Mouse (Mus musculus): ENCODE results near the gene Fcgrt. TPM values are rescaled to one million over a fixed set of nuclear protein-coding genes. Genes with fewer than 3 reads are reported as not detected.
A peak's percentile ranks its signal among the peaks of the same experiment; 100 is the strongest.

Fcgrt gene
- total RNA-seq, 2 experiments from 2014 or later = 17.8 to 19.0 TPM

DNA sequence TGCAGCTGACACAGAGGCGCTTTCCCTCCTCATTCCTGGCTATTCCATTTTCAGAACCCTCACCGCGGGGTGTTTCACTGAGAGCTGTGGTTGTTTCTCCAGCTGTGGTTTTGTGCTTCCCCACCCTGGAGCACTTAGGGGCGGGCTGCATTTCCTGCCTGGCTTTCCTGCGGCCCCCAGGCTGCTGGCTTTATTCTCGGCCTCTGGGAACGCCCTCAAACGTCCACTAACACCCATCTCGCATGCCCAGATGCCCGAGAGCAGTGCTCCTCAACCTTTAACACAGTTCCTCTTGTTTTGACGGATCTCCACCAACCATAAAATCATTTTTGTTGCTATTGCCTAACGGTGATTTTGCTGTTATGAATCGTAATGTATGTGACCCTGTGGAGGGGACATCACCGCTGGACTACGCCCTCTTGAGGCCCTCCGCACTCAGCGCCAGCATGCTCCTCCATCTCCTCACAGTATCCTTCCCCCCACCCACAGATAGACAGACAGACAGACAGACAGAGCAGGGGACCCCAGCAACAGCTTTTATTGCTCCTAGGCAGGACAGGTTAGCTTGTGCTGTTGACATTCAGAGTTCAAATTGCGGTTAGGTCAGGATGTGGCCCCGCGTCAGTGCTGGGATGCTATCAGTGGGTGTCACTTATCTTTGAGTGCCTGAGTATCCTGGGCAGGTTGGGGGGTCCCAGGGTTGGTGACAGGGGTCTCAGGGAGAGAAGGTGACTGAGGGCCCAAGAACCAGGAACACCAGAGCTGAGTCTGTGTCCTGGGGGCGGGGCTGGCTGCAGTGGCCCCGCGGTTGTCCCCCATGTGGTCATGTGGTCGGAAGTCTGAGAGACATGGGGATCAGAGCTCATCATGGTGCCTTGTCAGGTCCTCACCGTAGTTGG, 21.0 kb downstream of the Fcgrt start:
- H3K4me3 ChIP-seq = peak overlapping the region; percentile 13; the same call in 1 of the 2 replicates
- peak overlapping the region; percentile 73 for H3K27ac ChIP-seq
- DNase-seq (ENCODE audit: low spot score in 2 of 2) = no peak
- peak; percentile 24; the same call in 1 of the 2 replicates for TF ChIP-seq CTCF (conservative IDR thresholded peaks at IDR 0.05)

DNA sequence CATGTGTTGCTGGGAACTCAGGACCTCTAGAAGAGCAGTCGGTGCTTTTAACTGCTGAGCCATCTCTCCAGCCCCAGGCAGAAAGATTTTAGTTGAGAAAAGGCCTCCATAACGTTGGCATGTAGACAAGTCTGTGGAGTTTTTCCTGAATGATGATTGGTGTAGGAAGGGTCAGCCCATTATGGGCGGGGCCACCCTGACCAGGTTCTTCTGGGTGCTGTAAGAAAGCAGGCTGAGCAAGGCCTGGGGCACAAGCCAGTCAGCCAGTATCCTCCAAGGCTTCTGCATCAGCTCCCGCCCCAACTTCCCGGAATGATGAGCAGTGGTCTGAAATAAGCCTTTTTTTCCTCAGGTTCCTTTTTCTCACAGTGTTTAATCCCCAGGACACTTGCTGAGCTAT, 22.6 kb downstream of the Fcgrt start:
- H3K27ac ChIP-seq = no peak overlapping the region
- H3K4me3 ChIP-seq = no peak overlapping the region
- no peak for DNase-seq (ENCODE audit: low spot score in 2 of 2)
- TF ChIP-seq CTCF (conservative IDR thresholded peaks at IDR 0.05) = no peak

DNA sequence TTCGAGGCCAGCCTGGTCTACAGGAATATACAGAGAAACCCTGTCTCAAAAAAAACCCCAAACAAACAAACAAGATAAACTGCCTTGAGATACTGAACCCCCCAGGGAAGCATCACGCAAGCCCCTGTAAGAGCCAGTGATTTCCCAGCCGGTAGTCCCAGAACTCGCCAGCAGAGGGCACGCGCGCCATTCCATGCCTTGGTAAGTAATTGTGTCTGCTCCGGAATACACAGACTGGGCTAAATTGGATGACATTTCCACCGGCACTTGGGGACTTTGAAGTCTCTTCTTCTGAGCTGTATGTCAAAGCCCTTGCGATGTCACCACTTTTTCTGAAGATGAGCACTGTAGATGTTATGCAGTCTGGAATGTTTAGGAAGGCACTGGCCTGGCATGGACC, 23.8 kb downstream of the Fcgrt start:
- peak; percentile 85 to 96 for DNase-seq (ENCODE audit: low spot score in 2 of 2)
- no peak overlapping the region for H3K27ac ChIP-seq
- no peak overlapping the region for H3K4me3 ChIP-seq
- peak; percentile 91 for TF ChIP-seq CTCF (conservative IDR thresholded peaks at IDR 0.05)

GRCm38 (mm10) chr7:45078513-45078912, 25.1 kb downstream of the Fcgrt start:
- peak; percentile 83 for TF ChIP-seq CTCF (conservative IDR thresholded peaks at IDR 0.05)
- Histone ChIP-seq H3K4me3 (no peak overlapping the region), H3K27ac (no peak overlapping the region)
- DNase-seq (ENCODE audit: low spot score in 2 of 2) = peak; percentile 38 to 66

GRCm38 (mm10) chr7:45077829-45078228, 25.8 kb downstream of the Fcgrt start:
- Histone ChIP-seq H3K27ac (no peak overlapping the region), H3K4me3 (no peak overlapping the region)
- DNase-seq (ENCODE audit: low spot score in 2 of 2) = no peak
- no peak for TF ChIP-seq CTCF (conservative IDR thresholded peaks at IDR 0.05)

GRCm38 (mm10) chr7:45077322-45077721, 26.3 kb downstream of the Fcgrt start:
- DNase-seq (ENCODE audit: low spot score in 2 of 2) = no peak
- H3K4me3 ChIP-seq = no peak overlapping the region
- no peak for TF ChIP-seq CTCF (conservative IDR thresholded peaks at IDR 0.05)
- no peak overlapping the region for H3K27ac ChIP-seq

DNA sequence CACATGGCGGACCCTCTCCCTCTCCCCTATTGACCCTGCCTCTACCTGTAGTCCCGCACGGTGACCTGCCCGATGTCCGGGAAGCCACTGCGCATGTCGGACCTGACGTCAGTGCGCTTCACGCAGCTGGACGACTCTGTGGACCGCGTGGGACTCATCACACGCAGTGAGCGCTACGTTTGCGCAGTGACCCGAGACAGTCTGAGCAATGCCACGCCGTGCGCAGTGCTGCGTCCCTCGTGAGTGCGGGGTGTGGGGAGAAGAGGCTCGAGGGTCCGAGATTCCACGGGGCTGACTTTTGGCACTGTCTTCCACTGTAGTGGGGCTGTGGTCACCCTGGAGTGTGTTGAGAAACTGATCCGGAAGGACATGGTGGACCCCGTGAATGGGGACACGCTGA, 27.1 kb downstream of the Fcgrt start:
- DNase-seq (ENCODE audit: low spot score in 2 of 2) = no peak
- no peak for TF ChIP-seq CTCF (conservative IDR thresholded peaks at IDR 0.05)
- no peak overlapping the region for H3K4me3 ChIP-seq
- no peak overlapping the region for H3K27ac ChIP-seq

GRCm38 (mm10) chr7:45075405-45075804, 28.2 kb downstream of the Fcgrt start:
- no peak overlapping the region for H3K4me3 ChIP-seq
- DNase-seq (ENCODE audit: low spot score in 2 of 2) = no peak
- H3K27ac ChIP-seq = no peak overlapping the region
- no peak for TF ChIP-seq CTCF (conservative IDR thresholded peaks at IDR 0.05)

DNA sequence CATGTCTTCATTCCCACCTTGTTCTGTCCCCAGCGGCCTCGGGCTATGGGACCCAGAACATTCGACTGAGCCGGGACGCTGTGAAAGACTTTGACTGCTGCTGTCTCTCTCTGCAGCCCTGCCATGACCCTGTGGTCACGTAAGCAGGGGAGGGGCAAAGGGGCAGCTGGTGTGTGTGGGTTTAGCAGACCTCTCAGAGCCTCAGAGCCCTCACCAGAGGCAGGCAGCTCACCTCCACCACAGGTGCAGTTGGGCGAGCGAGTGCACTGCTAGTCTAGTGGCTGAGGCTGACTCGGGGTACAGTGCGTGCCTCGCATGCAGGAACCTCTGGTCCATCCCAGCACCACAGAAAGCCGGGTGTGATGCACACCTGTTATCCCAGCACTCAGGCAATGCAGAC, 29.7 kb downstream of the Fcgrt start:
- no peak for TF ChIP-seq CTCF (conservative IDR thresholded peaks at IDR 0.05)
- Histone ChIP-seq H3K4me3 (no peak overlapping the region), H3K27ac (no peak overlapping the region)
- no peak for DNase-seq (ENCODE audit: low spot score in 2 of 2)

GRCm38 (mm10) chr7:45073171-45073707, 30.4 kb downstream of the Fcgrt start:
- no peak for DNase-seq (ENCODE audit: low spot score in 2 of 2)
- H3K27ac ChIP-seq = no peak overlapping the region
- TF ChIP-seq CTCF (conservative IDR thresholded peaks at IDR 0.05) = no peak
- H3K4me3 ChIP-seq = no peak overlapping the region

DNA sequence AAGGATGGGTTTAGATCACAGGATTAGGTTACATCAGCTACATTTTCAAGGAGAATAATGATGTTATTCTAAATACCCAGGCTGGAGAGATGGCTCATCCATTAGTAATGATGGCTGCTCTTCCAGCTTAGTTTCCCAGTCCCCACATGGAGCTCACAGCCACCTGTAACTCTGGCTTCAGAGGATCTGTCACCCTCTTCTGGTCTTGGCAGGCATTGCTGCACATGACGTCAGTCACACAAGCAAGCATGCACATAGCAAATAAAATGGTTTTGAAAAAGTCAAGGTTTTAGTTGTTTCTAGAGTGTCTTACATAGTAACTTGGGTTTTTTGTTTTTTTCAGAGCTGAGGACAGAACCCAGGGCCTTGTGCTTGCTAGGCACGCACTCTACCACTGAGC, 31.4 kb downstream of the Fcgrt start:
- Histone ChIP-seq H3K4me3 (no peak overlapping the region), H3K27ac (no peak overlapping the region)
- no peak for DNase-seq (ENCODE audit: low spot score in 2 of 2)
- peak; percentile 65 for TF ChIP-seq CTCF (conservative IDR thresholded peaks at IDR 0.05)

- Histone ChIP-seq H3K4me3 (no peak overlapping the region), H3K27ac (no peak overlapping the region)
- no peak for TF ChIP-seq CTCF (conservative IDR thresholded peaks at IDR 0.05)
- no peak for DNase-seq (ENCODE audit: low spot score in 2 of 2)
Measured at GRCm38 (mm10) chr7:45069671-45070070, 34.0 kb downstream of the Fcgrt start.

- DNase-seq (ENCODE audit: low spot score in 2 of 2) = no peak
- H3K4me3 ChIP-seq = no peak overlapping the region
- TF ChIP-seq CTCF (conservative IDR thresholded peaks at IDR 0.05) = peak; percentile 81
- H3K27ac ChIP-seq = no peak overlapping the region
Measured at GRCm38 (mm10) chr7:45068000-45068318, 35.7 kb downstream of the Fcgrt start.
